Comparison of ENCODE assay signal across 25 mouse cellular contexts in the genomic region with DNA sequence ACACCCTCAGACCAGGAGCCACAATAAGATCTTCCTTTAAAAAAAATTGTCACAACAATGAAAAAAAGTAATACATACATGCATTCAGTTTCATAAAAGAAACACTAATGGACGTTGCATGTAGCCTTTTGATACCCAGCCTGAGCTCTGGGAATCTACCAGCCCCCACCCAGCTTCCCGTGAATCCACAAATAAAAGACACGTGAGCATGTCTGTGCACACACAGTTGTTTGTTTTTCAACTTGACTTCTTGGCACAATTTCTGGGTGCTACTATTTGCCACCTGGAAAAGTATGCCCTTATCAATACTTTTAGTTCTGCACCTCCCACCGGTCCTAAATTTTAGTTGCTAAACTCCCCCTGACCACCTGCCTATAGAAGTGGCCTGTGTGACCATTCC. TPM values are rescaled to one million over a fixed set of nuclear protein-coding genes. Genes with fewer than 3 reads are reported as not detected.
A peak's percentile ranks its signal among the peaks of the same experiment; 100 is the strongest.
DNase-seq lines count a peak whose midpoint lies in the region; ATAC-seq and TF ChIP-seq lines count a peak whose summit lies in the region.
"Had no signal": no experiment of that assay in that cellular context is flagged by ENCODE, and none has a peak within 500 bp of the region (broad histone marks: within the 10 kb centered on the region; RNA-seq: fewer than 3 reads in every experiment).

No protein-coding gene starts in this region.

- 23% methylated on average over 4 of the region's 4 CpGs for WGBS in liver, adult 2 months
- 53% methylated on average over 4 of the region's 4 CpGs for WGBS in liver, postnatal 0 days (ENCODE audit: insufficient replicate concordance)
- WGBS in liver, embryonic 12.5 days (ENCODE audit: insufficient replicate concordance), result 67% methylated on average over 4 of the region's 4 CpGs

- no peak for TF ChIP-seq EP300 in liver, postnatal 0 days (IDR thresholded peaks at IDR 0.05; ENCODE audit: low read depth)

- no peaks in the 10 kb centered on the region for H3K36me3 ChIP-seq in liver, adult 2 months (ENCODE audit: control insufficient read depth, insufficient read depth, low read length)
- no peaks in the 10 kb centered on the region for H3K36me3 ChIP-seq in liver, postnatal 0 days (replicated peaks; ENCODE audit: insufficient read depth, low read length)
- H3K36me3 ChIP-seq in liver, embryonic 12.5 days, result no peaks in the 10 kb centered on the region
- H3K36me3 ChIP-seq: G1E had no signal

- H3K4me2 ChIP-seq in liver, postnatal 0 days (ENCODE audit: low read depth, low read length), result no peak overlapping the region
- no peak overlapping the region for H3K4me2 ChIP-seq in liver, embryonic 12.5 days

- peak overlapping the region; percentile 98 for H3K27ac ChIP-seq in liver, adult 2 months (replicated peaks; ENCODE audit: insufficient read depth, low read depth, low read length)
- H3K27ac ChIP-seq in liver, postnatal 0 days (ENCODE audit: low read depth), result no peak overlapping the region
- H3K27ac ChIP-seq in liver, embryonic 12.5 days, result no peak overlapping the region

- H3K27me3 ChIP-seq in liver, adult 2 months (ENCODE audit: control insufficient read depth, insufficient read depth, low read length), result no peaks in the 10 kb centered on the region
- H3K27me3 ChIP-seq in liver, postnatal 0 days (ENCODE audit: insufficient read depth, low read length), result no peaks in the 10 kb centered on the region
- no peaks in the 10 kb centered on the region for H3K27me3 ChIP-seq in liver, embryonic 12.5 days (replicated peaks)
- H3K27me3 ChIP-seq: CH12.LX, Patski had no signal

- no peak overlapping the region for H3K9ac ChIP-seq in liver, adult 2 months (ENCODE audit: low read depth, low read length)
- H3K9ac ChIP-seq in liver, postnatal 0 days (replicated peaks), result no peak overlapping the region
- no peak overlapping the region for H3K9ac ChIP-seq in liver, embryonic 12.5 days

- TF ChIP-seq CTCF in liver, adult 2 months (IDR thresholded peaks at IDR 0.05; ENCODE audit: low read depth, low read length), result no peak
- no peak for TF ChIP-seq CTCF in liver, postnatal 0 days (IDR thresholded peaks at IDR 0.05; ENCODE audit: low read depth)

- peak; percentile 93 for DNase-seq in liver, adult 2 months (ENCODE audit: extremely low read depth, low read depth, low spot score)
- DNase-seq in liver, result no peak
- peak; percentile 31 for DNase-seq in liver, postnatal 0 days
- DNase-seq: adrenal gland, adult 2 months; adrenal gland, adult 8-10 months; adrenal gland, postnatal 10 days; adrenal gland, postnatal 14 days; adrenal gland, postnatal 25 days; adrenal gland, postnatal 36 days; B cell, adult 2 months; cerebellum, adult 11 months; cerebellum, adult 11-12 months; cerebellum, adult 18-20 months had no signal

- TF ChIP-seq POLR2A in liver, adult 2 months (IDR thresholded peaks at IDR 0.05; ENCODE audit: extremely low read depth, insufficient read depth, low read length), result no peak

- H3K79me2 ChIP-seq in liver, adult 2 months (ENCODE audit: control insufficient read depth, insufficient read depth, low read length), result no peaks in the 10 kb centered on the region; the same call in 1 of the 2 replicates

- ATAC-seq in liver, postnatal 0 days, result peak; percentile 53; the same call in 1 of the 2 replicates
- ATAC-seq in liver, embryonic 12.5 days, result no peak
- ATAC-seq: activated CD4-positive, CD25-positive, alpha-beta regulatory T cell, adult 4 months; CD4-positive, CD25-positive, alpha-beta regulatory T cell, adult 4 months; Patski had no signal

- H3K4me3 ChIP-seq in liver, adult 2 months (ENCODE audit: insufficient read depth, low read depth, low read length), result no peak overlapping the region
- no peak overlapping the region for H3K4me3 ChIP-seq in liver, postnatal 0 days (ENCODE audit: low read depth, low read length)
- H3K4me3 ChIP-seq in liver, embryonic 12.5 days, result no peak overlapping the region

- H3K9me3 ChIP-seq in liver, postnatal 0 days (ENCODE audit: low read length), result no peaks in the 10 kb centered on the region
- H3K9me3 ChIP-seq in liver, embryonic 12.5 days (replicated peaks), result no peaks in the 10 kb centered on the region
- H3K9me3 ChIP-seq: G1E had no signal

- H3K4me1 ChIP-seq in liver, adult 2 months (ENCODE audit: control insufficient read depth, insufficient read depth, low read length), result peaks cover 23% of the 10 kb centered on the region
- peaks cover 4% of the 10 kb centered on the region; the same call in 1 of the 2 replicates for H3K4me1 ChIP-seq in liver, postnatal 0 days (ENCODE audit: insufficient read depth)
- H3K4me1 ChIP-seq in liver, embryonic 12.5 days, result no peaks in the 10 kb centered on the region

RNA-seq across cellular contexts. Expression of a gene that starts 19.1 kb away (rescaled TPM):
- total RNA-seq in liver, adult 2 months (2014; rRNA removed), result 0.07 TPM in 1 of 2 replicates, not detected in the other
- 0.06 TPM in 2 replicates for polyA plus RNA-seq in liver, adult 2 months (2012; rRNA removed)
- 0.18 and 0.20 TPM in 2 replicates for polyA plus RNA-seq in liver, postnatal 0 days (2015; fragmentation: Nextera tagmentation; extraction: Ambion mirVana)
- polyA plus RNA-seq in liver, embryonic 12.5 days (2016; fragmentation: Nextera tagmentation; extraction: Ambion mirVana), result 0.41 and 0.68 TPM in 2 replicates
- total RNA-seq: adrenal gland, postnatal 25 days; CH12.LX; ES-E14; MEL had no signal
- polyA plus RNA-seq: activated CD4-positive, CD25-positive, alpha-beta regulatory T cell, adult 4 months; adrenal gland, adult 2 months; C2C12; CD4-positive, CD25-positive, alpha-beta regulatory T cell, adult 4 months; G1E had no signal

RNA-seq across cellular contexts. Expression of a gene that starts 47.6 kb away (rescaled TPM):
- total RNA-seq in liver, adult 2 months (2014; rRNA removed), result not detected in 2 replicates
- polyA plus RNA-seq in liver, adult 2 months (2012; rRNA removed), result not detected in 2 replicates
- not detected in 2 replicates for polyA plus RNA-seq in liver, postnatal 0 days (2015; fragmentation: Nextera tagmentation; extraction: Ambion mirVana)
- not detected in 2 replicates for polyA plus RNA-seq in liver, embryonic 12.5 days (2016; fragmentation: Nextera tagmentation; extraction: Ambion mirVana)
- total RNA-seq: adrenal gland, adult 18-20 months; adrenal gland, adult 2 months; adrenal gland, adult 8-10 months; adrenal gland, postnatal 14 days; adrenal gland, postnatal 25 days; adrenal gland, postnatal 36 days; adrenal gland, postnatal 4 days; CH12.LX; ES-E14; MEL had no signal
- polyA plus RNA-seq: activated CD4-positive, CD25-positive, alpha-beta regulatory T cell, adult 4 months; adrenal gland, adult 2 months; brain, embryonic 14.5 days; C2C12; CD4-positive, CD25-positive, alpha-beta regulatory T cell, adult 4 months; G1E had no signal

RNA-seq across cellular contexts. Expression of a gene that starts 54.5 kb away (rescaled TPM):
- total RNA-seq in liver, adult 2 months (2014; rRNA removed), result 198 and 305 TPM in 2 replicates
- 74.6 and 79.5 TPM in 2 replicates for polyA plus RNA-seq in liver, adult 2 months (2012; rRNA removed)
- 0.82 and 1.6 TPM in 2 replicates for polyA plus RNA-seq in liver, postnatal 0 days (2015; fragmentation: Nextera tagmentation; extraction: Ambion mirVana)
- polyA plus RNA-seq in liver, embryonic 12.5 days (2016; fragmentation: Nextera tagmentation; extraction: Ambion mirVana), result 0.20 TPM in 1 of 2 replicates, not detected in the other
- total RNA-seq: G1E, MEL had no signal
- polyA plus RNA-seq: brain, embryonic 14.5 days; C2C12; CD4-positive, CD25-positive, alpha-beta regulatory T cell, adult 4 months; G1E; Patski had no signal

Comparison
In these comparisons a context has a peak if more than half of its experiments do, and no peak if none do; other contexts are left out.
1. RNA of a gene that starts 54.5 kb away (polyA plus RNA-seq): 74.6 to 79.5 TPM in liver, adult 2 months; 0.82 to 1.6 TPM in liver, postnatal 0 days and 0.20 TPM in liver, embryonic 12.5 days; every median in the first group is over 10 times any median in the second.